ENCODE assay signal across 28 mouse cellular contexts in the genomic region with DNA sequence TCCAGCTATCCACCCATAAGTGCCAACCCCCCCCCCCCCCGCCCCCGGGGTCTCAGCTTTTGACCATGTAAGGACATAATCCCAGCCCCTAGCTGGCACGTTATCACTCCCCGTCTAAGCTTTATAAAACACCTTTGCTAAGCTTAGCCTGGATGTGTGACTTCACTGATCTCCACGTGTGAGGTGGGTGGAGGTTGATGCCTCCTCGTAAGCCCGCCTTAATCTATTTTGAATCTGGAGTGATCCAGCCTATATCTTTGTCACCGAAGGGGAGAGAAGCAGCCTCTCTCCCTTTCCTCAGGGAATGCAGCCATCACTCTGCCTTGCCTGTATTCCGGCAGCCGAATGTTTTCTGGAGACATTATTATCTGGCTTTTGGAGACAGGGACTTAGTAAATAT. TPM values are rescaled to one million over a fixed set of nuclear protein-coding genes. Genes with fewer than 3 reads are reported as not detected.
DNase-seq lines count a peak whose midpoint lies in the region; ATAC-seq and TF ChIP-seq lines count a peak whose summit lies in the region.
"Had no signal": no experiment of that assay in that cellular context is flagged by ENCODE, and none has a peak within 500 bp of the region (broad histone marks: within the 10 kb centered on the region; RNA-seq: fewer than 3 reads in every experiment).

No protein-coding gene starts in this region.

- no peaks in the 10 kb centered on the region for H3K36me3 ChIP-seq in heart, embryonic 13.5 days
- no peaks in the 10 kb centered on the region for H3K36me3 ChIP-seq in lung, embryonic 14.5 days (ENCODE audit: insufficient read depth)
- no peaks in the 10 kb centered on the region for H3K36me3 ChIP-seq in thymus, adult 2 months (ENCODE audit: control insufficient read depth, insufficient read depth, low read length)
- H3K36me3 ChIP-seq: embryonic facial prominence, embryonic 13.5 days; forebrain, embryonic 10.5 days; forebrain, embryonic 15.5 days; hindbrain, embryonic 10.5 days; hindbrain, embryonic 15.5 days; limb, embryonic 10.5 days; limb, embryonic 15.5 days; liver, embryonic 13.5 days had no signal

- TF ChIP-seq CTCF in lung, embryonic 14.5 days (IDR thresholded peaks at IDR 0.05; ENCODE audit: low read depth) = no peak
- TF ChIP-seq CTCF in thymus, adult 2 months (IDR thresholded peaks at IDR 0.05; ENCODE audit: borderline replicate concordance, control insufficient read depth, extremely low read depth, insufficient read depth, low read length, poor library complexity) = no peak

- WGBS in heart, embryonic 13.5 days = 15% methylated on average over 9 of the region's 10 CpGs
- 23% methylated on average over 10 of the region's 10 CpGs for WGBS in lung, embryonic 14.5 days
- 86% methylated on average over 10 of the region's 10 CpGs for WGBS in thymus, adult 2 months

- no peak overlapping the region for H3K4me2 ChIP-seq in heart, embryonic 13.5 days
- H3K4me2 ChIP-seq in lung, embryonic 14.5 days = no peak overlapping the region
- H3K4me2 ChIP-seq: embryonic facial prominence, embryonic 13.5 days; forebrain, embryonic 15.5 days; hindbrain, embryonic 15.5 days; limb, embryonic 15.5 days; liver, embryonic 13.5 days had no signal

- H3K9me3 ChIP-seq in heart, embryonic 13.5 days = no peaks in the 10 kb centered on the region
- no peaks in the 10 kb centered on the region for H3K9me3 ChIP-seq in lung, embryonic 14.5 days (ENCODE audit: low read depth, low read length)
- H3K9me3 ChIP-seq: embryonic facial prominence, embryonic 13.5 days; forebrain, embryonic 10.5 days; forebrain, embryonic 15.5 days; hindbrain, embryonic 10.5 days; hindbrain, embryonic 15.5 days; limb, embryonic 10.5 days; limb, embryonic 15.5 days; liver, embryonic 13.5 days had no signal

- peak overlapping the region; percentile 62 for H3K9ac ChIP-seq in heart, embryonic 13.5 days
- no peak overlapping the region for H3K9ac ChIP-seq in lung, embryonic 14.5 days
- H3K9ac ChIP-seq: embryonic facial prominence, embryonic 13.5 days; forebrain, embryonic 15.5 days; hindbrain, embryonic 15.5 days; limb, embryonic 15.5 days; liver, embryonic 13.5 days had no signal

- H3K27me3 ChIP-seq in heart, embryonic 13.5 days (replicated peaks) = peaks cover 17% of the 10 kb centered on the region; the same call in 1 of the 2 replicates
- no peaks in the 10 kb centered on the region for H3K27me3 ChIP-seq in lung, embryonic 14.5 days (ENCODE audit: insufficient read depth, low read length)
- no peaks in the 10 kb centered on the region for H3K27me3 ChIP-seq in thymus, adult 2 months (ENCODE audit: control insufficient read depth, insufficient read depth, low read length)
- H3K27me3 ChIP-seq: forebrain, embryonic 15.5 days; hindbrain, embryonic 15.5 days had no signal

- no peak for TF ChIP-seq POLR2A in thymus, adult 2 months (IDR thresholded peaks at IDR 0.05; ENCODE audit: control insufficient read depth, extremely low read depth, insufficient read depth, low read length, poor library complexity)

- peak overlapping the region; percentile 66 for H3K27ac ChIP-seq in heart, embryonic 13.5 days (replicated peaks)
- peak overlapping the region; percentile 9; the same call in 1 of the 2 replicates for H3K27ac ChIP-seq in lung, embryonic 14.5 days (ENCODE audit: low read depth)
- no peak overlapping the region for H3K27ac ChIP-seq in thymus, adult 2 months (ENCODE audit: control insufficient read depth, insufficient read depth, low read length)
- H3K27ac ChIP-seq: embryonic facial prominence, embryonic 13.5 days; forebrain, embryonic 10.5 days; forebrain, embryonic 15.5 days; hindbrain, embryonic 10.5 days; hindbrain, embryonic 15.5 days; kidney, postnatal 0 days; limb, embryonic 10.5 days; limb, embryonic 15.5 days; liver, embryonic 13.5 days had no signal

- H3K4me3 ChIP-seq in heart, embryonic 13.5 days = no peak overlapping the region
- H3K4me3 ChIP-seq in lung, embryonic 14.5 days (ENCODE audit: low read depth, low read length) = no peak overlapping the region
- H3K4me3 ChIP-seq in thymus, adult 2 months (ENCODE audit: control insufficient read depth, insufficient read depth, low read length) = no peak overlapping the region
- H3K4me3 ChIP-seq: embryonic facial prominence, embryonic 13.5 days; forebrain, embryonic 10.5 days; forebrain, embryonic 15.5 days; hindbrain, embryonic 10.5 days; hindbrain, embryonic 15.5 days; limb, embryonic 10.5 days; limb, embryonic 15.5 days; liver, embryonic 13.5 days had no signal

- ATAC-seq in heart, embryonic 13.5 days (ENCODE audit: extremely low read depth, insufficient number of reproducible peaks, low FRiP score, low TSS enrichment) = no peak
- no peak for ATAC-seq in lung, embryonic 14.5 days (ENCODE audit: insufficient read depth)
- ATAC-seq: forebrain, embryonic 15.5 days; inflammation-experienced regulatory T-cells, adult 6 months had no signal

- peak; percentile 18 for DNase-seq in cerebellum, adult 9-10 months
- DNase-seq in cerebellum, postnatal 36 days = no peak
- DNase-seq in heart, adult 9 months (ENCODE audit: low spot score in 2 of 2) = no peak
- no peak for DNase-seq in lung, embryonic 14.5 days
- no peak for DNase-seq in lung, postnatal 14 days
- DNase-seq in brain, adult 2 months (ENCODE audit: low read depth, low spot score) = peak; percentile 86
- no peak for DNase-seq in thymus, adult 2 months
- DNase-seq: adrenal gland, adult 8-10 months; kidney, adult 8-10 months; kidney, postnatal 4 days; liver, embryonic 13.5 days; lung, adult 18-20 months; lung, postnatal 10 days; midbrain, embryonic 14.5 days; thymus, postnatal 14 days had no signal

- H3K4me1 ChIP-seq in heart, embryonic 13.5 days = peaks cover 11% of the 10 kb centered on the region; the same call in 1 of the 2 replicates
- no peaks in the 10 kb centered on the region for H3K4me1 ChIP-seq in lung, embryonic 14.5 days (ENCODE audit: insufficient read depth)
- peaks cover 11% of the 10 kb centered on the region for H3K4me1 ChIP-seq in thymus, adult 2 months (replicated peaks; ENCODE audit: control insufficient read depth, insufficient read depth, low read length)
- H3K4me1 ChIP-seq: embryonic facial prominence, embryonic 13.5 days had no signal

RNA-seq across cellular contexts. Expression of gene Ccdc155, which starts 2.0 kb away (rescaled TPM):
- polyA plus RNA-seq in heart, embryonic 13.5 days (2015; fragmentation: Nextera tagmentation; extraction: Ambion mirVana) = 0.51 and 0.74 TPM in 2 replicates
- 0.19 and 0.38 TPM in 2 replicates for polyA plus RNA-seq in lung, embryonic 14.5 days (2014; fragmentation: Nextera tagmentation; extraction: Ambion mirVana)
- polyA plus RNA-seq in thymus, adult 2 months (2012; rRNA removed) = 0.32 and 0.37 TPM in 2 replicates
- polyA plus RNA-seq: C2C12; small intestine, adult 2 months had no signal

RNA-seq across cellular contexts. Expression of gene Dkkl1, which starts 9.3 kb away (rescaled TPM):
- 1.5 and 1.7 TPM in 2 replicates for polyA plus RNA-seq in heart, embryonic 13.5 days (2015; fragmentation: Nextera tagmentation; extraction: Ambion mirVana)
- 0.45 TPM in 1 of 2 replicates, not detected in the other for polyA plus RNA-seq in lung, embryonic 14.5 days (2014; fragmentation: Nextera tagmentation; extraction: Ambion mirVana)
- 3.0 and 3.5 TPM in 2 replicates for polyA plus RNA-seq in thymus, adult 2 months (2012; rRNA removed)
- polyA plus RNA-seq: heart, postnatal 0 days had no signal

RNA-seq across cellular contexts. Expression of gene Tead2, which starts 12.9 kb away (rescaled TPM):
- polyA plus RNA-seq in heart, embryonic 13.5 days (2015; fragmentation: Nextera tagmentation; extraction: Ambion mirVana) = 127 and 139 TPM in 2 replicates
- 204 and 222 TPM in 2 replicates for polyA plus RNA-seq in lung, embryonic 14.5 days (2014; fragmentation: Nextera tagmentation; extraction: Ambion mirVana)
- 5.0 and 8.5 TPM in 2 replicates for polyA plus RNA-seq in thymus, adult 2 months (2012; rRNA removed)

RNA-seq across cellular contexts. Expression of gene Pth2, which starts 21.9 kb away (rescaled TPM):
- polyA plus RNA-seq in heart, embryonic 13.5 days (2015; fragmentation: Nextera tagmentation; extraction: Ambion mirVana) = not detected in 2 replicates
- not detected in 2 replicates for polyA plus RNA-seq in lung, embryonic 14.5 days (2014; fragmentation: Nextera tagmentation; extraction: Ambion mirVana)
- polyA plus RNA-seq in thymus, adult 2 months (2012; rRNA removed) = not detected in 2 replicates
- polyA plus RNA-seq: C2C12; embryonic facial prominence, embryonic 13.5 days; forebrain, embryonic 15.5 days; heart, postnatal 0 days; hindbrain, embryonic 10.5 days; inflammation-experienced regulatory T-cells, adult 6 months; kidney, postnatal 0 days; limb, embryonic 10.5 days; limb, embryonic 15.5 days; liver, embryonic 13.5 days; small intestine, adult 2 months had no signal

RNA-seq across cellular contexts. Expression of gene Gfy, which starts 23.3 kb away (rescaled TPM):
- polyA plus RNA-seq in heart, embryonic 13.5 days (2015; fragmentation: Nextera tagmentation; extraction: Ambion mirVana) = not detected in 2 replicates
- polyA plus RNA-seq in lung, embryonic 14.5 days (2014; fragmentation: Nextera tagmentation; extraction: Ambion mirVana) = not detected in 2 replicates
- 0.09 and 0.11 TPM in 2 replicates for polyA plus RNA-seq in thymus, adult 2 months (2012; rRNA removed)
- polyA plus RNA-seq: C2C12; forebrain, embryonic 15.5 days; heart, postnatal 0 days; hindbrain, embryonic 10.5 days; hindbrain, embryonic 15.5 days; inflammation-experienced regulatory T-cells, adult 6 months; kidney, postnatal 0 days; limb, embryonic 10.5 days; limb, embryonic 15.5 days; liver, embryonic 13.5 days; midbrain, embryonic 14.5 days; small intestine, adult 2 months had no signal

Comparison
In these comparisons a context has a peak if more than half of its experiments do, and no peak if none do; other contexts are left out.
1. DNase-seq: peak in cerebellum, adult 9-10 months (single experiment) and brain, adult 2 months (single experiment); none in cerebellum, postnatal 36 days (0 of 2), heart, adult 9 months (0 of 2), lung, embryonic 14.5 days (single experiment), lung, postnatal 14 days (single experiment) and thymus, adult 2 months (single experiment).
2. RNA of gene Tead2, which starts 12.9 kb away (polyA plus RNA-seq): 204 to 222 TPM in lung, embryonic 14.5 days and 127 to 139 TPM in heart, embryonic 13.5 days; 5.0 to 8.5 TPM in thymus, adult 2 months; every median in the first group is over 10 times any median in the second.